Mouse (Mus musculus) forebrain, embryonic 11.5 days (tissue): ENCODE measurements around the gene Hdac6. TPM values are rescaled to one million over a fixed set of nuclear protein-coding genes. Genes with fewer than 3 reads are reported as not detected.
"Not testable (repeated sequence)": the region's sequence is repeated elsewhere in the genome, so short reads cannot be mapped to it uniquely, and the experiment has no call there.

Source experiments
- ATAC-seq: fragments of 200-750 bp; cut with Nextera tagmentation; replicated peaks from 2 replicates; pipeline ENCODE4 v1.8.0; 2017; ENCODE audit warnings: moderate TSS enrichment; ENCODE audit not compliant: low FRiP score
- DNase-seq: peaks from one replicate; pipeline ENCODE4 v3.0.0-alpha.2; 2017; ENCODE audit warnings: low spot score
- H3K27ac ChIP-seq: fragments of 300-500 bp; sonication (generic); 2 replicates; pipeline ENCODE4 v1.5.1; 2014; ENCODE audit warnings: low read depth, low read length
- H3K27me3 ChIP-seq: fragments of 300-500 bp; sonication (generic); 2 replicates; pipeline ENCODE4 v1.6.1; 2014; ENCODE audit warnings: mild to moderate bottlenecking, low read length, mixed read lengths; ENCODE audit not compliant: control insufficient read depth, insufficient read depth
- H3K36me3 ChIP-seq: fragments of 300-500 bp; sonication (generic); 2 replicates; pipeline ENCODE4 v1.6.1; 2014; ENCODE audit warnings: mild to moderate bottlenecking, low read length, moderate library complexity, mixed read lengths; ENCODE audit not compliant: control insufficient read depth, insufficient read depth
- H3K4me1 ChIP-seq: fragments of 300-500 bp; sonication (generic); replicated peaks from 2 replicates; pipeline ENCODE4 v1.6.1; 2014; ENCODE audit warnings: low read length, mixed read lengths; ENCODE audit not compliant: control insufficient read depth, insufficient read depth
- H3K4me2 ChIP-seq: fragments of 300-500 bp; sonication (generic); 2 replicates; pipeline ENCODE4 v1.6.1; 2014; ENCODE audit warnings: low read depth, mild to moderate bottlenecking, low read length, moderate library complexity, mixed read lengths; ENCODE audit not compliant: severe bottlenecking
- H3K4me3 ChIP-seq: fragments of 300-500 bp; sonication (generic); 2 replicates; pipeline ENCODE4 v1.5.1; 2014; ENCODE audit warnings: low read depth, low read length
- H3K9ac ChIP-seq: fragments of 300-500 bp; sonication (generic); 2 replicates; pipeline ENCODE4 v1.6.1; 2014; ENCODE audit warnings: low read length
- H3K9me3 ChIP-seq: fragments of 300-500 bp; sonication (generic); 2 replicates; pipeline ENCODE4 v1.6.1; 2016; ENCODE audit warnings: low read length, mixed read lengths; ENCODE audit not compliant: control insufficient read depth
- WGBS: fragments of 180-500 bp; shearing (Covaris S2); extraction: QIAGEN DNeasy Blood & Tissue Kit; methylation state at CpG from one replicate; pipeline ENCODE4 v1.1.7; 2014; 5-methylcytosine and 5-hydroxymethylcytosine counted together
- polyA plus RNA-seq: library from polyadenylated mRNA; unstranded; fragments of >200 nt; fragmentation: Nextera tagmentation; extraction: Ambion mirVana; gene quantifications from 2 replicates; pipeline ENCODE4 v1.2.1, GENCODE M21; 2014

The Hdac6 gene
- polyA plus RNA-seq, 1 experiment from 2014 or later, result 69.4 TPM

DNA sequence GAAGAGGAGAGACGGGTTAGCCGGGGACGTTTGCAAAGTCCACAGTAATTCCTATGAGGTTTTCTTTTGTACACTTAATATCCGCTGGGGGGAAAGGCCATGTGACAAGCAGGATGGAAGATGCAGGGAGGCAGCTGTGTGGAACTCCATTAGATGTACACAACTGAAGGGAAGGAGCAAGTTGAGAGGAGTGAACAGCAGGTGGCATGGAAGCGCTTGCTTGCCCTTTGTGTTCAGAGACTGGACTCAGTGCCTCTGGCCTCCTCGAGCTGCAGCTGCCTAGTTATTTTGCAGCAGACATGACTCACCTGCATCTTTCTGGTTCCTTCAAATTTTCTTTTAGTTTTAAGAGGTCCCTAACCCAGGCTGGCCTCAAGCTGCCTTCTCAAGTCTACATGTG, 37.2 kb downstream of the Hdac6 start:
- H3K9ac ChIP-seq, result no peak overlapping the region
- no peak for DNase-seq
- H3K9me3 ChIP-seq, result no peaks in the 10 kb centered on the region
- no peak for ATAC-seq
- H3K4me2 ChIP-seq, result no peak overlapping the region
- no peaks in the 10 kb centered on the region for H3K36me3 ChIP-seq
- H3K4me3 ChIP-seq, result no peak overlapping the region
- H3K27me3 ChIP-seq, result no peaks in the 10 kb centered on the region
- 36% methylated on average over 6 of the region's 6 CpGs for WGBS
- no peak overlapping the region for H3K27ac ChIP-seq
- no peaks in the 10 kb centered on the region for H3K4me1 ChIP-seq

DNA sequence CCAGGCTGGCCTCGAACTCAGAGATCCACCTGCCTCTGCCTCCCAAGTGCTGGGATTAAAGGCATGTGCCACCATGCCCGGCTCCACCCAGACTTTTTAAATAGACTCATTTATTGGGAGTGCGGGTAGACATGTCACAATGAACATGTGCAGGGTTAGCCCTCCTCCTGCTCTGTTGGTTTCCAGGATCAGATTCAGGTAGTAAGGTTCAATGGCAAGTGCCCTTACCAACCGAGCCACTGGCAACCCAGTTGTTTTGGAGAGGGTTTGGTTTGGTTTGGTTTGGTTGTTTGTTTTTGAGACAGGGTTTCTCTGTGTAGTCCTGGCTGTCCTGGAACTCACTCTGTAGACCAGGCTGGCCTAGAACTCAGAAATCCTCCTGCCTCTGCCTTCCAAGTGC, 38.4 kb downstream of the Hdac6 start, which contains the start of gene Gm10490:
Gene Gm10490, plus strand, starts transcription at position 301 of the 400 bp plus-strand sequence.
- H3K9ac ChIP-seq, H3K36me3 ChIP-seq, ATAC-seq, H3K9me3 ChIP-seq, DNase-seq, H3K4me2 ChIP-seq, H3K27me3 ChIP-seq, H3K4me1 ChIP-seq, H3K4me3 ChIP-seq, H3K27ac ChIP-seq: not testable (repeated sequence)
- 90% methylated on average over 4 of the region's 4 CpGs for WGBS

DNA sequence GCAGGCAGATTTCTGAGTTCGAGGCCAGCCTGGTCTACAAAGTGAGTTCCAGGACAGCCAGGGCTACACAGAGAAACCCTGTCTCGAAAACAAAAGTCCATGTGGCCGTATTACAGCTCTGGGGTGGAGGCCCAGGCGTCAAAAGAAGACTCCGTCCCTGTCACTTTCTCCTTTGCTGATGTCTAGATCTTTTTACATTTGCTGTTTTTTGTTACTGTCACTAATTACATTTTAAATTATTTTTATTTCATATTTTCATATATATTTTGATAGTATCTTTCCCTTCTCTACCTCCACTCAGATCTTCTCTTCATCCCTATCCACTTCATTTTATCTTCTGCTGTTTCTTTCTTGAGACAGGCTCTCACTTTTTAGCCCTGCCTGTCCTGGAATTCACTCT, 40.0 kb downstream of the Hdac6 start, which contains the start of gene Gm10491:
Gene Gm10491, minus strand, starts transcription at position 101 of the 400 bp plus-strand sequence.
- Histone ChIP-seq H3K9me3 (no peaks in the 10 kb centered on the region), H3K4me3 (no peak within 1 kb of the TSS), H3K4me1 (no peaks in the 10 kb centered on the region), H3K4me2 (no peak within 1 kb of the TSS), H3K27me3 (no peaks in the 10 kb centered on the region), H3K36me3 (no peaks in the 10 kb centered on the region), H3K27ac (no peak within 1 kb of the TSS), H3K9ac (no peak within 1 kb of the TSS)
- WGBS, result 90% methylated on average over 5 of the region's 5 CpGs
- DNase-seq (no peak), ATAC-seq (no peak)

GRCm38 (mm10) chrX:7904441-7904840, 43.2 kb downstream of the Hdac6 start:
- no peaks in the 10 kb centered on the region for H3K4me1 ChIP-seq
- no peak overlapping the region for H3K4me3 ChIP-seq
- H3K27ac ChIP-seq, result no peak overlapping the region
- H3K4me2 ChIP-seq, result no peak overlapping the region
- ATAC-seq, result no peak
- H3K9ac ChIP-seq, result no peak overlapping the region
- H3K36me3 ChIP-seq, result no peaks in the 10 kb centered on the region
- DNase-seq, result no peak
- 95% methylated on average over 5 of the region's 5 CpGs for WGBS
- no peaks in the 10 kb centered on the region for H3K9me3 ChIP-seq
- H3K27me3 ChIP-seq, result no peaks in the 10 kb centered on the region

- Histone ChIP-seq H3K9ac (peak within 1 kb of the TSS; percentile 58), H3K4me1 (no peaks in the 10 kb centered on the region; the same call in 1 of the 2 replicates), H3K27ac (peak within 1 kb of the TSS; percentile 78), H3K9me3 (no peaks in the 10 kb centered on the region), H3K4me2 (peak within 1 kb of the TSS; percentile 51), H3K36me3 (no peaks in the 10 kb centered on the region), H3K27me3 (no peaks in the 10 kb centered on the region), H3K4me3 (peak within 1 kb of the TSS; percentile 50)
- ATAC-seq (peak; percentile 99), DNase-seq (peak; percentile 87)
- 17% methylated on average over 62 of the region's 62 CpGs for WGBS
These were observed 48.5 kb downstream of the Hdac6 start, which contains the start of the genes Pqbp1 and Timm17b for GRCm38 (mm10) chrX:7898880-7899874. Gene Pqbp1, minus strand, starts transcription at chrX:7899269. Gene Timm17b, plus strand, starts transcription at chrX:7899357.

GRCm38 (mm10) chrX:7898211-7898610, 49.5 kb downstream of the Hdac6 start:
- Histone ChIP-seq H3K36me3 (no peaks in the 10 kb centered on the region), H3K9ac (peak overlapping the region; percentile 58; the same call in 1 of the 2 replicates), H3K9me3 (no peaks in the 10 kb centered on the region), H3K4me1 (no peaks in the 10 kb centered on the region; the same call in 1 of the 2 replicates), H3K27ac (no peak overlapping the region), H3K4me2 (peak overlapping the region; percentile 50), H3K27me3 (no peaks in the 10 kb centered on the region), H3K4me3 (peak overlapping the region; percentile 50)
- DNase-seq (no peak), ATAC-seq (no peak)
- WGBS, result 30% methylated on average over 13 of the region's 13 CpGs

DNA sequence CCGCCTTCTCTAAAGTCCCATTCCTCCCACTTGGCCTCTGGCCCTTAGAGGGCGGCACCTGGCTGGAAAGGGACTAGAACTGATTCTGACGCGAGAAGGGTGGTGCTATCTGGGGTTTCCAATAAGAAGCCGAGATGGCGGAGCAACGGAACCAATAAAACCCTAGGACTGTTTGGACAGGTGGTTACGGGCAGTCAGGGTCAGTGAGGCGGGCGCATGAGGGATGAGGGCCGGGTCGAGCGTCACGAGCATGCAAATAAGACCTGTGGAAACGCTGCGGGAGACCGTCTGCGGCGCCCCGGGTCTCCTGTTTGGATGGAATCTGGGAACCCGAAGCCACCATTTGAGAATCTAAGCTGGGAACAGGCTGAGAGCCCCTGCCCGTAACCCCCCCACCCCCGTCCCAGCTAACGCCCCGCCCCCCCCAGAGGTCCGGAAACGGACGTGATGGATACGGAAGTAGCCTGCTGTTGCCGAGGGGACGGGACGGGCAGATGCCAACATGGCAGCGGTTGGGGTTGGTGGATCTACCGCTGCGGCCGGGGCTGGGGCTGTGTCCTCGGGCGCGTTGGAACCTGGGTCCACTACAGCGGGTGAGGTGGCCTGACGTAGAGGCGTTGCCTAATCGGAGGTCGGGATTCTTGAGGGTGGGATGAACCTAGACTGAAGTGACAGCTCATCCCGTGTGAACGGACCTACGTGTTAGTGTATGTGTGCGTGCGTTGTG, 63.7 kb downstream of the Hdac6 start, which contains the start of gene Slc35a2:
Gene Slc35a2, plus strand, starts transcription at position 188 of the 727 bp plus-strand sequence.
- H3K9me3 ChIP-seq, result no peaks in the 10 kb centered on the region
- peaks cover 3% of the 10 kb centered on the region; the same call in 1 of the 2 replicates for H3K4me1 ChIP-seq
- peak within 1 kb of the TSS; percentile 61 for H3K4me2 ChIP-seq
- H3K4me3 ChIP-seq, result peak within 1 kb of the TSS; percentile 53
- H3K9ac ChIP-seq, result peak within 1 kb of the TSS; percentile 40
- ATAC-seq (peak; percentile 89), DNase-seq (peak; percentile 83)
- peak within 1 kb of the TSS; percentile 74 for H3K27ac ChIP-seq
- no peaks in the 10 kb centered on the region for H3K36me3 ChIP-seq
- H3K27me3 ChIP-seq, result no peaks in the 10 kb centered on the region
- 19% methylated on average over 45 of the region's 49 CpGs for WGBS
